8 mouse cellular contexts compared by ENCODE assay signal in the genomic region with DNA sequence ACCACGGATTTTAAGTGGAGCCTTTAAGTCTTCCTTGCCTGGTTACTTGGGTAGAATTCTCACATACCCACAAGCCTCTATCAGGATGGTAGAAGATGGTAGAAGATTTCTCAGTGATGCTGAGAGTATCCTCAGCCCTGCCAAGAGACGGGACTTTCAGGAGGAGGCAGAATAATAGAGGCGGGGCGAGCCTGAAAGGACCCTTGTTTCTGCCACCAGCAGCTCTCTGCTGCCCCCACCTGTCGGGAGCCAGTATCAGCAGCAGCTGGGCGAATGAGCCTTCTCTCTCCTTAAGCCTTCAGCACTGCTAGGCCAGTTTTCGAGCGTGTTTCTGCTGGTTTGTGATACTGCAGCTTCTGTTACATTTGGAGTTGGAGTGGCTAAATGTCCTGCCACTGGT. TPM values are rescaled to one million over a fixed set of nuclear protein-coding genes. Genes with fewer than 3 reads are reported as not detected.
DNase-seq lines count a peak whose midpoint lies in the region; ATAC-seq lines count a peak whose summit lies in the region.

No protein-coding gene starts in this region.

- no peaks in the 10 kb centered on the region for H3K9me3 ChIP-seq in midbrain, embryonic 10.5 days (replicated peaks)
- H3K9me3 ChIP-seq in midbrain, embryonic 15.5 days = no peaks in the 10 kb centered on the region
- H3K9me3 ChIP-seq in forebrain, embryonic 12.5 days = no peaks in the 10 kb centered on the region
- no peaks in the 10 kb centered on the region for H3K9me3 ChIP-seq in intestine, embryonic 15.5 days
- no peaks in the 10 kb centered on the region for H3K9me3 ChIP-seq in limb, embryonic 13.5 days
- H3K9me3 ChIP-seq in neural tube, embryonic 11.5 days (ENCODE audit: control insufficient read depth, low read length) = no peaks in the 10 kb centered on the region

- H3K36me3 ChIP-seq in midbrain, embryonic 10.5 days = no peaks in the 10 kb centered on the region
- no peaks in the 10 kb centered on the region for H3K36me3 ChIP-seq in midbrain, embryonic 15.5 days (replicated peaks)
- H3K36me3 ChIP-seq in forebrain, embryonic 12.5 days (replicated peaks) = no peaks in the 10 kb centered on the region
- no peaks in the 10 kb centered on the region for H3K36me3 ChIP-seq in intestine, embryonic 15.5 days
- H3K36me3 ChIP-seq in limb, embryonic 13.5 days = no peaks in the 10 kb centered on the region
- H3K36me3 ChIP-seq in neural tube, embryonic 11.5 days (ENCODE audit: control insufficient read depth, insufficient read depth, low read length) = no peaks in the 10 kb centered on the region

- peaks cover 37% of the 10 kb centered on the region for H3K27me3 ChIP-seq in midbrain, embryonic 10.5 days (ENCODE audit: low read depth, poor library complexity, severe bottlenecking)
- peaks cover 3% of the 10 kb centered on the region; the same call in 1 of the 2 replicates for H3K27me3 ChIP-seq in midbrain, embryonic 15.5 days (replicated peaks)
- H3K27me3 ChIP-seq in forebrain, embryonic 12.5 days = peaks cover 4% of the 10 kb centered on the region
- no peaks in the 10 kb centered on the region for H3K27me3 ChIP-seq in intestine, embryonic 15.5 days (replicated peaks)
- peaks cover 9% of the 10 kb centered on the region; the same call in 1 of the 2 replicates for H3K27me3 ChIP-seq in limb, embryonic 13.5 days
- no peaks in the 10 kb centered on the region for H3K27me3 ChIP-seq in neural tube, embryonic 11.5 days (ENCODE audit: control insufficient read depth, insufficient read depth, low read length)

- peak; percentile 80 for DNase-seq in midbrain, embryonic 10.5 days (ENCODE audit: low spot score)
- DNase-seq in adrenal gland, postnatal 14 days = peak; percentile 86
- peak; percentile 84 for DNase-seq in neural tube, embryonic 11.5 days (ENCODE audit: low spot score)
- peak; percentile 69 to 71 for DNase-seq in thymus, postnatal 36 days

- H3K4me3 ChIP-seq in midbrain, embryonic 10.5 days = no peak overlapping the region
- no peak overlapping the region for H3K4me3 ChIP-seq in midbrain, embryonic 15.5 days
- no peak overlapping the region for H3K4me3 ChIP-seq in forebrain, embryonic 12.5 days (replicated peaks)
- no peak overlapping the region for H3K4me3 ChIP-seq in intestine, embryonic 15.5 days (replicated peaks)
- no peak overlapping the region for H3K4me3 ChIP-seq in limb, embryonic 13.5 days
- no peak overlapping the region for H3K4me3 ChIP-seq in neural tube, embryonic 11.5 days (ENCODE audit: low read depth, low read length)

- H3K9ac ChIP-seq in midbrain, embryonic 15.5 days = no peak overlapping the region
- no peak overlapping the region for H3K9ac ChIP-seq in forebrain, embryonic 12.5 days
- no peak overlapping the region for H3K9ac ChIP-seq in intestine, embryonic 15.5 days
- no peak overlapping the region for H3K9ac ChIP-seq in limb, embryonic 13.5 days
- H3K9ac ChIP-seq in neural tube, embryonic 11.5 days (ENCODE audit: low read length) = no peak overlapping the region

- ATAC-seq in midbrain, embryonic 15.5 days (replicated peaks) = no peak
- peak; percentile 49; the same call in 1 of the 2 replicates for ATAC-seq in forebrain, embryonic 12.5 days (ENCODE audit: low FRiP score)
- ATAC-seq in intestine, embryonic 15.5 days = 0 out of 2 replicates have a peak, but pooled peaks have one; percentile 17
- peak; percentile 30 for ATAC-seq in limb, embryonic 13.5 days (ENCODE audit: low FRiP score, low read depth)
- ATAC-seq in neural tube, embryonic 11.5 days (ENCODE audit: insufficient read depth, low FRiP score, low TSS enrichment) = no peak

- 0 out of 2 replicates have a peak, but pooled peaks cover 2% of the 10 kb centered on the region for H3K4me1 ChIP-seq in midbrain, embryonic 10.5 days
- H3K4me1 ChIP-seq in midbrain, embryonic 15.5 days = no peaks in the 10 kb centered on the region
- H3K4me1 ChIP-seq in forebrain, embryonic 12.5 days = no peaks in the 10 kb centered on the region
- H3K4me1 ChIP-seq in intestine, embryonic 15.5 days (replicated peaks) = 0 out of 2 replicates have a peak, but pooled peaks cover 4% of the 10 kb centered on the region
- H3K4me1 ChIP-seq in limb, embryonic 13.5 days = no peaks in the 10 kb centered on the region
- H3K4me1 ChIP-seq in neural tube, embryonic 11.5 days (ENCODE audit: control insufficient read depth, insufficient read depth, low read length) = no peaks in the 10 kb centered on the region

- no peak overlapping the region for H3K4me2 ChIP-seq in midbrain, embryonic 15.5 days
- H3K4me2 ChIP-seq in forebrain, embryonic 12.5 days = no peak overlapping the region
- no peak overlapping the region for H3K4me2 ChIP-seq in intestine, embryonic 15.5 days (replicated peaks)
- H3K4me2 ChIP-seq in limb, embryonic 13.5 days (replicated peaks) = no peak overlapping the region
- H3K4me2 ChIP-seq in neural tube, embryonic 11.5 days (ENCODE audit: low read depth) = no peak overlapping the region

- WGBS in midbrain, embryonic 10.5 days = 6% methylated on average over 8 of the region's 8 CpGs
- WGBS in midbrain, embryonic 15.5 days = 8% methylated on average over 8 of the region's 8 CpGs
- WGBS in forebrain, embryonic 12.5 days = 9% methylated on average over 8 of the region's 8 CpGs
- 3% methylated on average over 8 of the region's 8 CpGs for WGBS in intestine, embryonic 15.5 days
- 8% methylated on average over 8 of the region's 8 CpGs for WGBS in limb, embryonic 13.5 days
- 10% methylated on average over 8 of the region's 8 CpGs for WGBS in neural tube, embryonic 11.5 days

- H3K27ac ChIP-seq in midbrain, embryonic 10.5 days (replicated peaks) = no peak overlapping the region
- H3K27ac ChIP-seq in midbrain, embryonic 15.5 days = no peak overlapping the region
- H3K27ac ChIP-seq in forebrain, embryonic 12.5 days = no peak overlapping the region
- no peak overlapping the region for H3K27ac ChIP-seq in intestine, embryonic 15.5 days
- H3K27ac ChIP-seq in limb, embryonic 13.5 days = no peak overlapping the region
- H3K27ac ChIP-seq in neural tube, embryonic 11.5 days (ENCODE audit: low read depth, low read length) = no peak overlapping the region

RNA-seq across cellular contexts. Expression of gene Plin1, which starts 3.5 kb away (rescaled TPM):
- 0.04 and 0.10 TPM in 2 replicates for polyA plus RNA-seq in midbrain, embryonic 10.5 days (2016; fragmentation: Nextera tagmentation; extraction: Ambion mirVana)
- 0.27 TPM in 1 of 2 replicates, not detected in the other for polyA plus RNA-seq in midbrain, embryonic 15.5 days (2015; fragmentation: Nextera tagmentation; extraction: Ambion mirVana)
- total RNA-seq in adrenal gland, postnatal 14 days (2021) = 646 and 719 TPM in 2 replicates
- polyA plus RNA-seq in forebrain, embryonic 12.5 days (2016; fragmentation: Nextera tagmentation; extraction: Ambion mirVana) = 0.13 TPM in 1 of 2 replicates, not detected in the other
- 0.16 TPM in 1 of 2 replicates, not detected in the other for polyA plus RNA-seq in intestine, embryonic 15.5 days (2015; fragmentation: Nextera tagmentation; extraction: Ambion mirVana)
- polyA plus RNA-seq in limb, embryonic 13.5 days (2015; fragmentation: Nextera tagmentation; extraction: Ambion mirVana) = not detected in 2 replicates
- polyA plus RNA-seq in neural tube, embryonic 11.5 days (2014; fragmentation: Nextera tagmentation; extraction: Ambion mirVana) = 0.15 TPM in 1 of 2 replicates, not detected in the other

RNA-seq across cellular contexts. Expression of gene Kif7, which starts 13.6 kb away (rescaled TPM):
- 5.6 and 6.0 TPM in 2 replicates for polyA plus RNA-seq in midbrain, embryonic 10.5 days (2016; fragmentation: Nextera tagmentation; extraction: Ambion mirVana)
- 1.3 and 2.0 TPM in 2 replicates for polyA plus RNA-seq in midbrain, embryonic 15.5 days (2015; fragmentation: Nextera tagmentation; extraction: Ambion mirVana)
- 4.2 and 5.0 TPM in 2 replicates for total RNA-seq in adrenal gland, postnatal 14 days (2021)
- polyA plus RNA-seq in forebrain, embryonic 12.5 days (2016; fragmentation: Nextera tagmentation; extraction: Ambion mirVana) = 7.0 and 7.7 TPM in 2 replicates
- 2.9 and 3.0 TPM in 2 replicates for polyA plus RNA-seq in intestine, embryonic 15.5 days (2015; fragmentation: Nextera tagmentation; extraction: Ambion mirVana)
- 6.5 and 6.9 TPM in 2 replicates for polyA plus RNA-seq in limb, embryonic 13.5 days (2015; fragmentation: Nextera tagmentation; extraction: Ambion mirVana)
- polyA plus RNA-seq in neural tube, embryonic 11.5 days (2014; fragmentation: Nextera tagmentation; extraction: Ambion mirVana) = 5.0 and 5.2 TPM in 2 replicates

RNA-seq across cellular contexts. Expression of gene Pex11a, which starts 13.8 kb away (rescaled TPM):
- polyA plus RNA-seq in midbrain, embryonic 10.5 days (2016; fragmentation: Nextera tagmentation; extraction: Ambion mirVana) = 9.0 and 9.3 TPM in 2 replicates
- polyA plus RNA-seq in midbrain, embryonic 15.5 days (2015; fragmentation: Nextera tagmentation; extraction: Ambion mirVana) = 13.5 and 15.3 TPM in 2 replicates
- 45.9 and 53.5 TPM in 2 replicates for total RNA-seq in adrenal gland, postnatal 14 days (2021)
- 9.4 and 9.5 TPM in 2 replicates for polyA plus RNA-seq in forebrain, embryonic 12.5 days (2016; fragmentation: Nextera tagmentation; extraction: Ambion mirVana)
- 9.6 and 12.6 TPM in 2 replicates for polyA plus RNA-seq in intestine, embryonic 15.5 days (2015; fragmentation: Nextera tagmentation; extraction: Ambion mirVana)
- 9.9 and 11.7 TPM in 2 replicates for polyA plus RNA-seq in limb, embryonic 13.5 days (2015; fragmentation: Nextera tagmentation; extraction: Ambion mirVana)
- 8.2 and 9.9 TPM in 2 replicates for polyA plus RNA-seq in neural tube, embryonic 11.5 days (2014; fragmentation: Nextera tagmentation; extraction: Ambion mirVana)

RNA-seq across cellular contexts. Expression of gene Wdr93, which starts 13.8 kb away (rescaled TPM):
- polyA plus RNA-seq in midbrain, embryonic 10.5 days (2016; fragmentation: Nextera tagmentation; extraction: Ambion mirVana) = 0.12 and 0.22 TPM in 2 replicates
- polyA plus RNA-seq in midbrain, embryonic 15.5 days (2015; fragmentation: Nextera tagmentation; extraction: Ambion mirVana) = 0.43 and 0.54 TPM in 2 replicates
- 1.8 and 2.8 TPM in 2 replicates for total RNA-seq in adrenal gland, postnatal 14 days (2021)
- polyA plus RNA-seq in forebrain, embryonic 12.5 days (2016; fragmentation: Nextera tagmentation; extraction: Ambion mirVana) = 0.14 and 0.24 TPM in 2 replicates
- polyA plus RNA-seq in intestine, embryonic 15.5 days (2015; fragmentation: Nextera tagmentation; extraction: Ambion mirVana) = 0.20 and 0.30 TPM in 2 replicates
- 0.11 and 0.27 TPM in 2 replicates for polyA plus RNA-seq in limb, embryonic 13.5 days (2015; fragmentation: Nextera tagmentation; extraction: Ambion mirVana)
- 0.09 and 0.45 TPM in 2 replicates for polyA plus RNA-seq in neural tube, embryonic 11.5 days (2014; fragmentation: Nextera tagmentation; extraction: Ambion mirVana)

Comparison
In these comparisons a context has a peak if more than half of its experiments do, and no peak if none do; other contexts are left out.
1. ATAC-seq: peak in forebrain, embryonic 12.5 days (single experiment), intestine, embryonic 15.5 days (single experiment) and limb, embryonic 13.5 days (single experiment); none in midbrain, embryonic 15.5 days (single experiment) and neural tube, embryonic 11.5 days (single experiment).
2. Peak in every context shown above with its lines, with median percentiles within 50 percentile points of each other: DNase-seq.